Mouse (Mus musculus) heart, adult 2 months (tissue): Measurements from ENCODE around the gene 1700019N19Rik. TPM values are rescaled to one million over a fixed set of nuclear protein-coding genes. Genes with fewer than 3 reads are reported as not detected.

Experiments used
- DNase-seq, 2 experiments: peaks; one replicate each; pipeline ENCODE4 v3.0.0; 2021
- H3K27ac ChIP-seq: fragments of 200-600 bp; 2 replicates; pipeline ENCODE4 v1.8.1; 2022
- H3K27me3 ChIP-seq: fragments of 200-500 bp; 2 replicates; pipeline ENCODE4 v1.6.1; 2012; ENCODE audit warnings: mild to moderate bottlenecking, low read length, inconsistent platforms, mixed read lengths; ENCODE audit not compliant: control insufficient read depth, insufficient read depth
- H3K36me3 ChIP-seq: fragments of 200-500 bp; 2 replicates; pipeline ENCODE4 v1.6.1; 2012; ENCODE audit warnings: low read length, inconsistent platforms; ENCODE audit not compliant: control insufficient read depth, insufficient read depth
- H3K4me1 ChIP-seq: fragments of 200-500 bp; 2 replicates; pipeline ENCODE4 v1.6.1; 2011; ENCODE audit warnings: low read length; ENCODE audit not compliant: control insufficient read depth, insufficient read depth
- H3K4me3 ChIP-seq: fragments of 200-600 bp; 2 replicates; pipeline ENCODE4 v1.8.1; 2022
- H3K79me2 ChIP-seq: fragments of 200-500 bp; replicated peaks from 2 replicates; pipeline ENCODE4 v1.6.1; 2012; ENCODE audit warnings: mild to moderate bottlenecking, inconsistent platforms, low read length, moderate library complexity, mixed read lengths; ENCODE audit not compliant: control insufficient read depth, insufficient read depth
- H3K9ac ChIP-seq: fragments of 200-500 bp; 2 replicates; pipeline ENCODE4 v1.6.1; 2012; ENCODE audit warnings: low read depth, mild to moderate bottlenecking, control low read depth, inconsistent platforms, low read length, mixed read lengths
- CTCF ChIP-seq: fragments of 200-600 bp; IDR thresholded peaks from 2 replicates; pipeline ENCODE4 v1.8.1; 2022; ENCODE audit warnings: antibody characterized with exemption, mild to moderate bottlenecking, moderate library complexity
- EP300 ChIP-seq: fragments of 200-500 bp; IDR thresholded peaks from 2 replicates; pipeline ENCODE4 v1.6.1; 2011; ENCODE audit warnings: low read depth, low read length, control low read depth; ENCODE audit not compliant: insufficient read depth
- POLR2A ChIP-seq: fragments of 200-500 bp; IDR thresholded peaks from 2 replicates; pipeline ENCODE4 v1.6.1; 2011; ENCODE audit warnings: mild to moderate bottlenecking, low read depth, low read length, control low read depth; ENCODE audit not compliant: insufficient read depth
- WGBS: fragments of 180-500 bp; shearing (Covaris S2); methylation state at CpG from one replicate; pipeline ENCODE4 v1.1.7; 2018; 5-methylcytosine and 5-hydroxymethylcytosine counted together
- intact Hi-C: fragments of 180-260 bp; cut with DNase I; formaldehyde crosslinking; loops from one replicate; pipeline ENCODE4 v1.15.1; 2025
- polyA plus RNA-seq: library from polyadenylated mRNA; depleted of rRNA; stranded (reverse); fragments of >200 nt; gene quantifications from 2 replicates; pipeline ENCODE4 v1.2.3, GENCODE M21; 2012; rRNA removed
- total RNA-seq, 2 experiments: library from RNA; stranded (reverse); gene quantifications; 2 replicates each; pipeline ENCODE4 v1.2.3; 2021

Gene 1700019N19Rik
- total and polyA plus RNA-seq, 3 experiments = 0.29 TPM; not detected in 2

DNA sequence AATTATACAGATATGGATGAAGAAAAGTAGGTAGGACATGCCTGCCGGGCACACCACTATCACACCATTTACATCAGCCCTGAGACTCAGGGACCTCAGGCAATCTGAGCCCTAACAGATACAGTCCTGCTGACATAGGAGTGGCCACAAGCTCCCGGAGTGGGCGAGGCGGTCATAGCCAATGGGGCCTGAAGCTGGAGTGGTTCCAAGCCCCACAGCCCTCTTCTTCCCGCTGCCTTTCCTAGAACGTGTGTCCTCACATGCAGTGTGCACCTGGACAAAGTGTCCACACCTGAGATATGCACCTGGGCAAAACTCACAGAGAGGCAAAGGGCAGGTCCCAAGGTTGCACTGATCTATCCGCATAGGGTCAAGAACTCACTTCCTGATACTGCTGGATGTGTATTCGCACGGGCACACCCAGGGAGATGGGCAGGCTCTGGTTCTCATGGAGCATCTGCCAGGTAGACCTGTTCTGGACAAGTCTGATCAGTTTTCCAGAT, 46.7 kb downstream of the 1700019N19Rik start:
- WGBS = 78% methylated on average over 9 of the region's 9 CpGs
- H3K4me3 ChIP-seq = no peak overlapping the region
- no peaks in the 10 kb centered on the region for H3K27me3 ChIP-seq
- intact Hi-C loops = no loop called here
- no peak overlapping the region for H3K9ac ChIP-seq
- no peaks in the 10 kb centered on the region for H3K79me2 ChIP-seq
- DNase-seq = no peak
- H3K27ac ChIP-seq = no peak overlapping the region
- no peaks in the 10 kb centered on the region for H3K4me1 ChIP-seq
- TF ChIP-seq POLR2A (no peak), CTCF (no peak), EP300 (no peak)
- no peaks in the 10 kb centered on the region for H3K36me3 ChIP-seq

DNA sequence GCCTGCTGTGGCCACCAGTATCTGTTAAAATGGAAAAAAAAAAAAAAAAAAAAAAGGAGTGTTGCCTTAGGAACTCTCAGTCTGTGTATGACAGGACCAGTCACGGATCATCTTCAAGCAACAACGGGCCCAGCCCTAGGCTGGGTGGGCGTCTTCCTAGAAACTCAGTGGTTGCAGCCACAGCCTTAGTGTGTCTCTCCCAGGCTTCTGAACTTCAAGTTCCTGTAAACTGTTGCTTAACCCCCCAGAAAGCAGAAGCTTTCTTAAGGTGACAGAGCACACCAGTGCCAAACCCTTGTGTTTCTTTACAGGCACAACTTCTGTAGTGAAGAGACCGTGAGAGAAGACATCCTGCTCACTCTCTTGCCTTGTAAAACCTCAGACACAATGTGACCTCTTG, 50.5 kb downstream of the 1700019N19Rik start:
- H3K36me3 ChIP-seq = no peaks in the 10 kb centered on the region
- no peak overlapping the region for H3K4me3 ChIP-seq
- H3K27me3 ChIP-seq = no peaks in the 10 kb centered on the region
- intact Hi-C loops = no loop called here
- no peak overlapping the region for H3K9ac ChIP-seq
- H3K4me1 ChIP-seq = no peaks in the 10 kb centered on the region
- DNase-seq = no peak
- WGBS = 53% methylated on average over 4 of the region's 4 CpGs
- H3K79me2 ChIP-seq = no peaks in the 10 kb centered on the region
- no peak for TF ChIP-seq EP300
- TF ChIP-seq POLR2A = no peak
- TF ChIP-seq CTCF = no peak
- H3K27ac ChIP-seq = no peak overlapping the region

DNA sequence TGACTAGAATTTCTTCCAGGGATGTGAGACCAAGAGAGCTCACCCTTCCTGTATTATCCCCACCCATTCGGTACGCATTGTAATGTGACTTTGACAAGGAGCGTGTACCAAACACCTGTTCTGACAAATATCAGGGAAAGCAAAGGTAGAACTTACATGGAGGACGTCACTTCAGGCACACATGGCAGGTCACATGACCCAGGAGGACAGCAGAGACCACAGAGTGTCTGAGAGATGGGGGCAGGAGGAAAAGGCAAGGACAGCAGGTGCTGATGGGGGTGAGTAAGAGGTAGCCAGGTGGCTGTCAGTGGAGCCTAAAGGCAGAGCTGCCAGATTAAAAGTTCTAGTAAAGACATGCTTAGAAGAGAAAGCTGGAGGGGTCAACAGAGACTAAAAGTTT, 51.5 kb downstream of the 1700019N19Rik start:
- Histone ChIP-seq H3K4me1 (no peaks in the 10 kb centered on the region), H3K27ac (no peak overlapping the region), H3K79me2 (no peaks in the 10 kb centered on the region), H3K4me3 (no peak overlapping the region), H3K27me3 (no peaks in the 10 kb centered on the region), H3K36me3 (no peaks in the 10 kb centered on the region), H3K9ac (no peak overlapping the region)
- intact Hi-C loops = no loop called here
- TF ChIP-seq EP300 (no peak), CTCF (no peak), POLR2A (no peak)
- DNase-seq = no peak
- WGBS = 84% methylated on average over 4 of the region's 4 CpGs

DNA sequence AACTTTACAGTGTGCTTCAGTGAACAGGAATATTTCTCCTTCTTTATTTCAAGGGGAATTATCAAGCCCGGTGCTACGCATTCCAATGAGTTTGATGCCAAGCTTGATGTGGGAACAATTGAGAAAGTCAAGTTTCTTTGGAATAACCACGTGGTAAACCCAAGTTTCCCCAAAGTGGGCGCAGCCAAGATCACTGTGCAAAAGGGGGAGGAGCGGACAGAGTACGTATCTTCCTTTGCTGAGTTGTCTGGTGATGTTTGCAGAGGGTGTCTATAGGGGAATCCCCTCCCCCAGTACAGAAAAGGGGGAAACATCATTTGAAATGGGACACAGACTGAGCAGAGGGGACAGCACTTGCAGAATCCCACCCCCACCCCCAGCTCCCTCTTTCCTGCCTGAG, 53.2 kb downstream of the 1700019N19Rik start:
- no peak overlapping the region for H3K4me3 ChIP-seq
- intact Hi-C loops = no loop called here
- H3K79me2 ChIP-seq = no peaks in the 10 kb centered on the region
- no peaks in the 10 kb centered on the region for H3K27me3 ChIP-seq
- H3K27ac ChIP-seq = no peak overlapping the region
- no peak for TF ChIP-seq EP300
- no peak for TF ChIP-seq CTCF
- no peak for TF ChIP-seq POLR2A
- H3K4me1 ChIP-seq = no peaks in the 10 kb centered on the region
- DNase-seq = no peak
- no peaks in the 10 kb centered on the region for H3K36me3 ChIP-seq
- WGBS = 80% methylated on average over 6 of the region's 6 CpGs
- H3K9ac ChIP-seq = no peak overlapping the region

DNA sequence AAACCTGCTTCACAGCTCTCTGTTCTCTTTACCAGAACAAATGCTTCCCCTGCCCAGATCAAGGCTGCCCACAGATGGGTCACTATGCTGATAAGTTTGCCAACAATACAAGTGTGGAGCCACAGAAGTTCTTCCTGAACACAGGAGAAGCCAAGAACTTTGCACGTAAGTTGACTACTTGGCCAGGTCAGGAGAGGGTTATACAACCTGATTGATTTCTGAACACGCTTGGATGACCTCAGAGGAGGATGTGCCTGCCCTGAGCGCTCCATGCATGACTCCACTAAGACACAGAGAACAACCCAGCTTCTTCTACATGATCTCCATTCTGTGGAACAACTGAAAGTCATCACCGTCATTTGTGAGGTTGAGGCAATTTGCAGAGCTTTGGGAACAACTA, 56.1 kb downstream of the 1700019N19Rik start:
- no peak overlapping the region for H3K9ac ChIP-seq
- H3K79me2 ChIP-seq = no peaks in the 10 kb centered on the region
- H3K4me1 ChIP-seq = no peaks in the 10 kb centered on the region
- H3K27me3 ChIP-seq = no peaks in the 10 kb centered on the region
- WGBS = 86% methylated on average over 4 of the region's 4 CpGs
- intact Hi-C loops = no loop called here
- H3K4me3 ChIP-seq = no peak overlapping the region
- DNase-seq = no peak
- no peaks in the 10 kb centered on the region for H3K36me3 ChIP-seq
- no peak overlapping the region for H3K27ac ChIP-seq
- TF ChIP-seq POLR2A (no peak), EP300 (no peak), CTCF (no peak)

Other genes with a start within 250 kb of the 1700019N19Rik start
- not detected for gene Pnlip, start 142.0 kb downstream of the 1700019N19Rik start, total RNA-seq
- 0.29 TPM in 1 of 2 replicates, not detected in the other for gene Pnlip, start 142.0 kb downstream of the 1700019N19Rik start, polyA plus RNA-seq
- not detected for gene Pnliprp1, start 65.6 kb downstream of the 1700019N19Rik start, total RNA-seq
- 0.68 TPM in 1 of 2 replicates, not detected in the other for gene Pnliprp1, start 65.6 kb downstream of the 1700019N19Rik start, polyA plus RNA-seq
- gene Pnliprp2, start 34.7 kb downstream of the 1700019N19Rik start, total RNA-seq = not detected
- gene Pnliprp2, start 34.7 kb downstream of the 1700019N19Rik start, polyA plus RNA-seq = not detected in 2 replicates
- not detected for gene Eno4, start 149.0 kb upstream of the 1700019N19Rik start, total RNA-seq
- gene Eno4, start 149.0 kb upstream of the 1700019N19Rik start, polyA plus RNA-seq = 0.27 TPM in 1 of 2 replicates, not detected in the other
- gene Hspa12a, start 149.2 kb upstream of the 1700019N19Rik start, total RNA-seq = 10 to 100 TPM; 14.7 to 17.7 TPM
- 12.2 and 21.8 TPM in 2 replicates for gene Hspa12a, start 149.2 kb upstream of the 1700019N19Rik start, polyA plus RNA-seq